Mouse (Mus musculus): Measurements from ENCODE around the gene Gsn.

- TF ChIP-seq POLR2A (IDR thresholded peaks at IDR 0.05; ENCODE audit: insufficient read length, low read depth): no peak
- no peak for TF ChIP-seq SRF (IDR thresholded peaks at IDR 0.05; ENCODE audit: control insufficient read depth, insufficient read length, low read depth)
- no peak for TF ChIP-seq MYOD1 (IDR thresholded peaks at IDR 0.05; ENCODE audit: control insufficient read depth in 1 of 3, insufficient read length in 2 of 3, low read depth in 2 of 3)
- no peak for TF ChIP-seq POLR2AphosphoS2 (IDR thresholded peaks at IDR 0.05; ENCODE audit: insufficient read length, low read depth)
- TF ChIP-seq USF1 (IDR thresholded peaks at IDR 0.05; ENCODE audit: low read depth): no peak
- TF ChIP-seq MAX (IDR thresholded peaks at IDR 0.05; ENCODE audit: low read depth): no peak
Measured at GRCm38 (mm10) chr2:35257886-35258285, 1.7 kb downstream of the Gsn start.
